In the genomic region with DNA sequence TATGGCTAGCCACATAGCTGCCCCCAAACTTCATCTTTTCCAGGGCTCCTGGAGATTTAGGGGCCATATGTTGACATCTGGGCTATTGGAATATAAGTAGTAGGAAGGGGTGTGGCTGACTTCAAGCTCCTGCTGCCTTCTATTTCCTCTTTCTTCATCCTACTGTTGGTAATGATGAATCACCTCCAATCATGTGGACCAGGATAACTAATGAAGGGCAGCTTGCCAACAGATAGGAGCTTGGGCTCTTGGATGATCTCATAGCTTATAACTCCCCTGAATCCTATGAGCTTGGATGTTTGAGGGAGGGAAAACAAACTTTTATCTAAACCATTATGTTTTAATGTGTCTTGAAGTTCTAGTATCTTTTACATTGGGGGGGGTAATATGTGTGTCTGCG, we compare ENCODE assay signal across 22 mouse cellular contexts.
A peak's percentile ranks its signal among the peaks of the same experiment; 100 is the strongest.
DNase-seq lines count a peak whose midpoint lies in the region; ATAC-seq and TF ChIP-seq lines count a peak whose summit lies in the region.
"Had no signal": no experiment of that assay in that cellular context is flagged by ENCODE, and none has a peak within 500 bp of the region (broad histone marks: within the 10 kb centered on the region; RNA-seq: fewer than 3 reads in every experiment).

No protein-coding gene starts in this region.

- H3K79me2 ChIP-seq in MEL (ENCODE audit: control insufficient read depth, insufficient read depth, low read length, poor library complexity), result no peaks in the 10 kb centered on the region

- no peaks in the 10 kb centered on the region for H3K9me3 ChIP-seq in lung, postnatal 0 days (ENCODE audit: low read length)
- H3K9me3 ChIP-seq in MEL (replicated peaks; ENCODE audit: insufficient read depth, low read length), result no peaks in the 10 kb centered on the region
- H3K9me3 ChIP-seq in forebrain, embryonic 14.5 days (replicated peaks; ENCODE audit: control insufficient read depth, low read length), result no peaks in the 10 kb centered on the region
- H3K9me3 ChIP-seq: embryonic facial prominence, embryonic 10.5 days; heart, embryonic 12.5 days; hindbrain, embryonic 12.5 days had no signal

- H3K4me3 ChIP-seq in lung, postnatal 0 days (ENCODE audit: low read depth, low read length), result no peak overlapping the region
- H3K4me3 ChIP-seq in MEL (ENCODE audit: control insufficient read depth in 1 of 2, insufficient read depth in 1 of 2, low read depth in 2 of 2, low read length in 2 of 2), result no peak overlapping the region
- H3K4me3 ChIP-seq in forebrain, embryonic 14.5 days (ENCODE audit: low read depth, low read length), result no peak overlapping the region
- H3K4me3 ChIP-seq: embryonic facial prominence, embryonic 10.5 days; erythroblast, embryonic 14.5 days; heart, adult 2 months; heart, embryonic 12.5 days; hindbrain, embryonic 12.5 days had no signal

- TF ChIP-seq EP300 in lung, postnatal 0 days (IDR thresholded peaks at IDR 0.05), result no peak
- peak; percentile 46 to 55; a peak in 3 of 4 replicates for TF ChIP-seq EP300 in MEL (IDR thresholded peaks at IDR 0.05; ENCODE audit: low read depth in 1 of 2, low read length in 2 of 2)

- H3K4me1 ChIP-seq in lung, postnatal 0 days (ENCODE audit: insufficient read depth, low read depth, low read length), result no peaks in the 10 kb centered on the region
- no peaks in the 10 kb centered on the region for H3K4me1 ChIP-seq in MEL (ENCODE audit: control insufficient read depth in 1 of 2, insufficient read depth in 2 of 2, low read length in 2 of 2)
- no peaks in the 10 kb centered on the region for H3K4me1 ChIP-seq in forebrain, embryonic 14.5 days (ENCODE audit: control insufficient read depth, insufficient read depth, low read length)
- H3K4me1 ChIP-seq: embryonic facial prominence, embryonic 10.5 days; heart, embryonic 12.5 days; hindbrain, embryonic 12.5 days had no signal

- TF ChIP-seq RAD21 in MEL (IDR thresholded peaks at IDR 0.05; ENCODE audit: low read depth, low read length), result no peak

- no peak overlapping the region for H3K9ac ChIP-seq in lung, postnatal 0 days (replicated peaks; ENCODE audit: low read depth)
- H3K9ac ChIP-seq in MEL (ENCODE audit: control insufficient read depth, low read depth, low read length, poor library complexity, severe bottlenecking), result no peak overlapping the region
- H3K9ac ChIP-seq in forebrain, embryonic 14.5 days (ENCODE audit: low read length), result no peak overlapping the region
- H3K9ac ChIP-seq: heart, embryonic 12.5 days; hindbrain, embryonic 12.5 days had no signal

- TF ChIP-seq CTCF in lung, postnatal 0 days (IDR thresholded peaks at IDR 0.05), result no peak
- TF ChIP-seq CTCF in MEL (IDR thresholded peaks at IDR 0.05 in 2 of 3, conservative IDR thresholded peaks at IDR 0.05 in 1 of 3; ENCODE audit: control insufficient read depth in 1 of 3, insufficient read depth in 1 of 3, low read depth in 2 of 3, low read length in 3 of 3, poor library complexity in 1 of 3, severe bottlenecking in 1 of 3) (no peak), Patski (IDR thresholded peaks at IDR 0.05) (no peak)

- no peaks in the 10 kb centered on the region for H3K36me3 ChIP-seq in lung, postnatal 0 days (ENCODE audit: insufficient read depth, low read length)
- no peaks in the 10 kb centered on the region for H3K36me3 ChIP-seq in MEL (ENCODE audit: control insufficient read depth in 1 of 2, insufficient read depth in 2 of 2, low read length in 2 of 2)
- H3K36me3 ChIP-seq in forebrain, embryonic 14.5 days (ENCODE audit: control insufficient read depth, insufficient read depth, low read length), result no peaks in the 10 kb centered on the region
- H3K36me3 ChIP-seq: embryonic facial prominence, embryonic 10.5 days; heart, embryonic 12.5 days; hindbrain, embryonic 12.5 days had no signal

- no peak overlapping the region for H3K27ac ChIP-seq in lung, postnatal 0 days (ENCODE audit: low read length)
- no peak overlapping the region for H3K27ac ChIP-seq in MEL (ENCODE audit: control insufficient read depth, low read depth, low read length)
- H3K27ac ChIP-seq in forebrain, embryonic 14.5 days (ENCODE audit: low read depth, low read length), result no peak overlapping the region
- H3K27ac ChIP-seq: embryonic facial prominence, embryonic 10.5 days; heart, adult 2 months; hindbrain, embryonic 12.5 days had no signal

- POLR2A ChIA-PET in Patski (lab: Charles Lee), result no interaction called here

- WGBS in lung, postnatal 0 days, result 85% methylated on average over 1 of the region's 1 CpGs
- 100% methylated on average over 1 of the region's 1 CpGs for WGBS in forebrain, embryonic 14.5 days

- H3K4me2 ChIP-seq in lung, postnatal 0 days (replicated peaks; ENCODE audit: low read depth, low read length), result no peak overlapping the region
- H3K4me2 ChIP-seq in forebrain, embryonic 14.5 days (ENCODE audit: low read length), result no peak overlapping the region
- H3K4me2 ChIP-seq: heart, embryonic 12.5 days; hindbrain, embryonic 12.5 days had no signal

- TF ChIP-seq POLR2A in MEL (IDR thresholded peaks at IDR 0.05; ENCODE audit: control insufficient read depth in 1 of 2, insufficient read depth in 1 of 2, low read depth in 1 of 2, low read length in 2 of 2, poor library complexity in 1 of 2), result no peak

- CTCF ChIA-PET in Patski (lab: Charles Lee), result interaction anchor here (1.1 to 2.1 kb wide), 4 partner anchors 9 to 173 kb away, joined by 3 to 9 read pairs (median 4); no protein-coding TSS in a partner anchor

- ATAC-seq in lung, postnatal 0 days, result no peak
- ATAC-seq in Patski, result peak; percentile 26
- ATAC-seq in forebrain, embryonic 14.5 days, result no peak
- ATAC-seq: forebrain, embryonic 16.5 days; hindbrain, embryonic 16.5 days; inflammation-experienced regulatory T-cells, adult 6 months had no signal

- H3K27me3 ChIP-seq in lung, postnatal 0 days (replicated peaks; ENCODE audit: insufficient read depth, low read length), result no peaks in the 10 kb centered on the region
- H3K27me3 ChIP-seq in MEL (ENCODE audit: control insufficient read depth in 1 of 2, insufficient read depth in 2 of 2, low read length in 2 of 2) (no peaks in the 10 kb centered on the region; a peak in 1 of 4 replicates), Patski (no peaks in the 10 kb centered on the region)
- no peaks in the 10 kb centered on the region for H3K27me3 ChIP-seq in forebrain, embryonic 14.5 days (replicated peaks; ENCODE audit: control insufficient read depth, insufficient read depth, low read length)
- H3K27me3 ChIP-seq: heart, embryonic 12.5 days; hindbrain, embryonic 12.5 days had no signal

- in situ Hi-C loops in Patski (cut with MboI; ENCODE audit: low pct_unique_long_range_greater_than_20kb), result no loop called here

- peak; percentile 16 for DNase-seq in lung, postnatal 0 days (ENCODE audit: low spot score)
- no peak for DNase-seq in lung, postnatal 14 days
- peak; percentile 74 for DNase-seq in MEL (ENCODE audit: low read depth, low spot score)
- DNase-seq in Patski (ENCODE audit: low read depth, low spot score), result peak; percentile 35
- no peak for DNase-seq in layer of hippocampus, postnatal 36 days
- DNase-seq in forebrain, embryonic 14.5 days (ENCODE audit: low spot score), result no peak
- DNase-seq in ovary, postnatal 10 days (ENCODE audit: low spot score), result no peak
- DNase-seq: adrenal gland, adult 8-10 months; adrenal gland, postnatal 36 days; cerebellum, adult 2 months; cerebellum, postnatal 10 days; gastrocnemius, postnatal 10 days; heart, adult 2 months; heart, postnatal 4 days; kidney, adult 18-20 months had no signal

TF ChIP-seq in MEL, 35 proteins besides CTCF, POLR2A, EP300 and RAD21:
- no peak for TF ChIP-seq MXI1 (IDR thresholded peaks at IDR 0.05; ENCODE audit: low read depth, low read length)
- TF ChIP-seq ETS1 (IDR thresholded peaks at IDR 0.05; ENCODE audit: low read depth, low read length), result peak; percentile 65
- TF ChIP-seq CHD1 (IDR thresholded peaks at IDR 0.05; ENCODE audit: low read depth, low read length), result no peak

Comparison
In these comparisons a context has a peak if more than half of its experiments do, and no peak if none do; other contexts are left out.
1. DNase-seq: peak in lung, postnatal 0 days (single experiment), MEL (single experiment) and Patski (single experiment); none in lung, postnatal 14 days (single experiment), layer of hippocampus, postnatal 36 days (0 of 2), forebrain, embryonic 14.5 days (single experiment) and ovary, postnatal 10 days (single experiment).